Comparison of ENCODE assay signal across 18 mouse cellular contexts in the genomic region with DNA sequence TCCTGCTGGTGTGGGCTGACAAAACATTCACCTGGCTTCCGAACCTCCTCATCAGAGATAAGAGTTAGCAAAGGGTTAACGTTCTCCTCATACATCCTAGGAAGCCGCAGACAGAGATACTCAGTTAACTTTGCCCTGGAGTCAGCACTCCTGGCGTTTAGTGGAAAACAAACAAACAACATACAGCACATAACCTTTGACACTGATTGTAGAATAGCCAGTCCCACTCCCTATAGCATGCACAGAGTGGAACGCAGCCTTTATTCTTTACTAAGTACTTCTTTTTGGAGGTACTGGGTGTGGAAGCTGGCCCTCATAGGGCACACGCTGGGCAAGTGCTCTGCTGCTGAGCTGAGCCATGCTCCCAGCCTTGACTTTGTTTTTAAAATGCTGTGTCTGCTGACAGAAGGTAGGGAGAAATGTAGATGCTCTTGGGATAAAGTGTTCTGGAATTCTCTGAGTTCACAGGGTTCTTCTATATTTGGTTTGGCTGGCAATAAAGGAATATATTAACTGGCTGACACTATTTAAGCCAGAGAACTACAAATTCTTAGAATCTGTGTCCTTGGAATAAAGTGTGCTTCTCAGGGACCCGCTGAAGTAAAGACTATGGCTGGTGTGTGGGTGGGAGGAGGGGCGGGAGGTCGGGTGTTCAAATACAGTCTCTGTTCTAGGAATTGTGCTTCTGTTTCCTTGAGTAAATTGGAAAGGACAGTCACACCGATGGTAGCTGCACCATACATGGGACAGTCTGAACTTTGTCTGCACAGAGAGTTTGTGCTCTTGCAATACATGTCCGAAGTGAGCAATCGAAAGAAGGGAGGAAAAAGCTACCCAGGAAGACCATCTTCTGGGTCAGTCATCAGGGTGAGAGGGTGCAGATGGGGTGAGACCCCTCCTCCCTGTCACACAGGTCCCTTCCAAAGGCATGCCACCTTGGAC.
DNase-seq lines count a peak whose midpoint lies in the region; ATAC-seq and TF ChIP-seq lines count a peak whose summit lies in the region.
"Had no signal": no experiment of that assay in that cellular context is flagged by ENCODE, and none has a peak within 500 bp of the region (broad histone marks: within the 10 kb centered on the region; RNA-seq: fewer than 3 reads in every experiment).

No protein-coding gene starts in this region.

- no peak overlapping the region for H3K4me3 ChIP-seq in gastrocnemius, adult 2 months
- H3K4me3 ChIP-seq in layer of hippocampus, adult 2 months = no peak overlapping the region
- H3K4me3 ChIP-seq in liver, embryonic 12.5 days = no peak overlapping the region
- H3K4me3 ChIP-seq in stomach, embryonic 16.5 days (replicated peaks; ENCODE audit: low read length) = no peak overlapping the region
- H3K4me3 ChIP-seq: heart, embryonic 15.5 days; hindbrain, embryonic 15.5 days; midbrain, embryonic 13.5 days; neural tube, embryonic 13.5 days had no signal

- WGBS in liver, embryonic 12.5 days (ENCODE audit: insufficient replicate concordance) = 50% methylated on average over 12 of the region's 12 CpGs
- WGBS in stomach, embryonic 16.5 days = 37% methylated on average over 12 of the region's 12 CpGs

- ATAC-seq in liver, embryonic 12.5 days = peak; percentile 3; the same call in 1 of the 2 replicates
- no peak for ATAC-seq in stomach, embryonic 16.5 days (ENCODE audit: insufficient read depth, low FRiP score)

- no peaks in the 10 kb centered on the region for H3K9me3 ChIP-seq in liver, embryonic 12.5 days (replicated peaks)
- H3K9me3 ChIP-seq in stomach, embryonic 16.5 days (replicated peaks; ENCODE audit: control insufficient read depth, low read length) = no peaks in the 10 kb centered on the region
- H3K9me3 ChIP-seq: heart, embryonic 15.5 days; hindbrain, embryonic 15.5 days; midbrain, embryonic 13.5 days; neural tube, embryonic 13.5 days had no signal

- no peak for DNase-seq in gastrocnemius, adult 2 months
- DNase-seq in gastrocnemius, postnatal 14 days = no peak
- no peak for DNase-seq in layer of hippocampus, adult 2 months (ENCODE audit: low spot score in 2 of 2)
- DNase-seq in layer of hippocampus, adult 9-10 months (ENCODE audit: low spot score) = no peak
- DNase-seq in left cerebral cortex, adult 9 months (ENCODE audit: low spot score in 2 of 2) = no peak
- DNase-seq: B cell, adult 2 months; cerebellum, adult 11 months; heart, adult 11 months; kidney, postnatal 25 days; lung, adult 2 months; lung, postnatal 4 days; retina, postnatal 1 day had no signal

- H3K9ac ChIP-seq in liver, embryonic 12.5 days = no peak overlapping the region
- H3K9ac ChIP-seq in stomach, embryonic 16.5 days (ENCODE audit: low read length) = no peak overlapping the region
- H3K9ac ChIP-seq: heart, embryonic 15.5 days; hindbrain, embryonic 15.5 days; midbrain, embryonic 13.5 days had no signal

- H3K27ac ChIP-seq in gastrocnemius, adult 2 months = peak overlapping the region; percentile 20; the same call in 1 of the 2 replicates
- 0 out of 2 replicates have a peak overlapping the region, but pooled peaks have one; percentile 2 for H3K27ac ChIP-seq in layer of hippocampus, adult 2 months
- 0 out of 2 replicates have a peak overlapping the region, but pooled peaks have one; percentile 32 for H3K27ac ChIP-seq in liver, embryonic 12.5 days
- peak overlapping the region; percentile 5; the same call in 1 of the 2 replicates for H3K27ac ChIP-seq in stomach, embryonic 16.5 days (ENCODE audit: low read length)
- H3K27ac ChIP-seq: heart, embryonic 15.5 days; hindbrain, embryonic 15.5 days; midbrain, embryonic 13.5 days; neural tube, embryonic 13.5 days had no signal

- no peak for TF ChIP-seq CTCF in gastrocnemius, adult 2 months (IDR thresholded peaks at IDR 0.05)
- no peak for TF ChIP-seq CTCF in layer of hippocampus, adult 2 months (conservative IDR thresholded peaks at IDR 0.05)

- peaks cover 20% of the 10 kb centered on the region; the same call in 1 of the 2 replicates for H3K36me3 ChIP-seq in liver, embryonic 12.5 days
- H3K36me3 ChIP-seq in stomach, embryonic 16.5 days (ENCODE audit: control insufficient read depth, insufficient read depth, low read length) = no peaks in the 10 kb centered on the region
- H3K36me3 ChIP-seq: heart, embryonic 15.5 days; hindbrain, embryonic 15.5 days; midbrain, embryonic 13.5 days; neural tube, embryonic 13.5 days had no signal

- peaks cover 43% of the 10 kb centered on the region for H3K4me1 ChIP-seq in liver, embryonic 12.5 days
- H3K4me1 ChIP-seq in stomach, embryonic 16.5 days (ENCODE audit: control insufficient read depth, insufficient read depth, low read length) = peaks cover 20% of the 10 kb centered on the region

- intact Hi-C loops in gastrocnemius, adult 2 months (cut with DNase I) = no loop called here
- intact Hi-C loops in gastrocnemius, postnatal 14 days (cut with DNase I; ENCODE audit: low total_unique reads) = no loop called here

- H3K4me2 ChIP-seq in liver, embryonic 12.5 days = no peak overlapping the region
- H3K4me2 ChIP-seq in stomach, embryonic 16.5 days (ENCODE audit: low read depth, low read length) = no peak overlapping the region
- H3K4me2 ChIP-seq: heart, embryonic 15.5 days; hindbrain, embryonic 15.5 days; midbrain, embryonic 13.5 days; neural tube, embryonic 13.5 days had no signal

- H3K27me3 ChIP-seq in liver, embryonic 12.5 days (replicated peaks) = no peaks in the 10 kb centered on the region
- H3K27me3 ChIP-seq in stomach, embryonic 16.5 days (ENCODE audit: control insufficient read depth, insufficient read depth, low read length) = no peaks in the 10 kb centered on the region
- H3K27me3 ChIP-seq: heart, embryonic 15.5 days; hindbrain, embryonic 15.5 days; midbrain, embryonic 13.5 days; neural tube, embryonic 13.5 days had no signal
